Mouse (Mus musculus): ENCODE data around the gene E130308A19Rik. TPM values are rescaled to one million over a fixed set of nuclear protein-coding genes. Genes with fewer than 3 reads are reported as not detected.
"Not testable (repeated sequence)": the region's sequence is repeated elsewhere in the genome, so short reads cannot be mapped to it uniquely, and the experiment has no call there.

The E130308A19Rik gene
- polyA plus RNA-seq, 3 experiments from 2014 or later = 7.0 to 25.5 (median 10.0) TPM

DNA sequence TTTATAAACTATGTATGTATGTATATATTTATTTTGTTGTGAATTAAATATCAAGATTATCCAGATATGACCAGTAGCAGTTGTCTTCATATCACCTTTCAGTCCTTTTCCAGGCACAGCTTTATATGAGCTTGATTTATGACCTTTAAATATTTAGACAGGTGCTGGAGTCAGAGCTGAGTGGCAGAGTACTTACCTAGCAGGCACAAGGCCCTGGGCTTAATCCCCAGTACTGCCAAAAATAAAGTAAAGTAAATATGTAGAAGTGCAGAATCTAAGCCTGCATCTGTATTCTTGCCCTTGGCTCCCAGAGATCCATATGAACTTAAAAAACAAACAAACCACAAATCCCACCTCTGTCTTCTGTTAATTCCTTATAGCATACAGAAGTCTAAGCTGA, 163.0 kb downstream of the E130308A19Rik start:
- no peak for ATAC-seq

DNA sequence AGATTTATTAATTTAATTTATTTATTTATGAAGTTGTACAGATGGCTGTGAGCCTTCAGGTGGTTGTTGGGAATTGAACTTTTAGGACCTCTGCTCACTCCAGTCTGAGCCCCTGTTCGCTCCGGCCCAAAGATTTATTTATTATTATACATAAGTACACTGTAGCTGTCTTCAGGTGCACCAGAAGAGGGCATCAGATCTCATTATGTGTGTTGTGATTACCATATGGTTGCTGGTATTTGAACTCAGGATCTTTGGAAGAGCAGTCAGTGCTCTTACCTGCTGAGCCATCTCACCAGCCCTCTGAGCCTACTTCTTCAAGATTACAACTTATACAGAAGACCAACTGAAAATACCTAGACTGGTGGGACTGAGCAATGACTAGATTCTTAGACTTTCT, 167.6 kb downstream of the E130308A19Rik start:
- ATAC-seq = not testable (repeated sequence)

DNA sequence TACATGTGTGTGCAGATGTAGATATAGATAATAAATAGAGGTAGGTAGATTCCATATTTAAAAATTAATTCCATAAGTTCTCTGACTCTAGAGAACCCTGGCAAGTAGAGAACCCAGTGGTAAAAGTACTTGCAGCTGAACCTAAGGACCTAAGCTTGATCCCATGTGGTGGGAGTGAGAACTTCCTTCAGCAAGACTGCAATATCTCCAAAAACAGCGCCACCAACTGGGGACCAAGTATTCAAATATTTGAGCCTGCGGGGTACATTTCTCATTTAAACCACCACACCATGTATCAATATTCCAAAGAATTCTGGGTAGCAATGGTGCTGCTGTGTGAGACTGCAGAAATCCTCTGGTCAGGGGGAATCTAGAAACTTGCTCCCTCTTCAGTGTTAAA, 168.1 kb downstream of the E130308A19Rik start:
- ATAC-seq = no peak

DNA sequence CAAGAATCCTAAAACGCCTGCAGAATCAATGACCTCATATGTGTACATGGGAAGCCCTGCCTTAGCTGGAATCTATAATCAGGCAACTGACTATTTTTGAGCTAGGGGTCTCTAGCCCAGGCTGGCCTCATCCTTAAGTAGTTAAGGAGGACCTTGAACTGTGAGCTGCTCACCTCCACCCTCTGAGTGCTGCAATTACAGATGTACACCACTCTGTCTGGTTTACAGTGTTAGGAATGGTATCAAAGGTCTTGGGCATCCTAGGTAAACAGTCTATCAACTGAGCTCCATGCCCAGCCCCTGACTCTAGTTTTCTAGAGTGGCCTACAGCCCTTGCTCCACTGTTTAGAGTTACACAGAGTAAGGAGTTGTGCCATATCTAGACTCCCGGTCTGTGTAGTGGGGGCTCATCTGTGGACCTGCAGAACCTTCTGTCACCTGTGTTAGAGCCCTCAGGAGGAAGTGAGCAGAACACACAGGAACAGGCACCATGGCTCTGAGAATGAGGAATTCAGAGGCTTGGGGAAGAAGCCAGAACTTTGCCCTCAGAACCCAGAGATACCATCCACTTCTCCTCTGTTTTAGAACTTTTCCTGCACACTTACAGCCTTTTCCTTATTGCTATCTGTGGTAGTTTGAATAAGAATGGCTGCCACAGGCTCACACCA, 169.9 kb downstream of the E130308A19Rik start:
- ATAC-seq = no peak

DNA sequence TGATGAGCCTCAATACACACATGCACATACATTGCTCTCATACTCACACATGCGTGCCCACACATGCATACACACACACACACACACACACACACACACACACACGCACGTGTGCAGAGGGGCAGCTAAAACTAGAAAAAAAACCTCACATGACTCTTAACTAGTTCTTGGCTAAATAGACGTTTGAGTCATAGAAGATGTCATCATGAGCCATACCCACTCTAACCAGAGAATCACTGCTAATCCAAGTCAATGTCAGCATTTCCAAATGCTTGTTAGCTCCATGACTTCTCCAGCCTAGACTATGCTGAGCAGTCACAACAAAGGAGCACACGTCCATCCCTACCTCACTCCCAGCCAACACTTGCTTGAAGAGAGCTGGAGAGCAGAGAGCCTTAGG, 174.2 kb downstream of the E130308A19Rik start:
- no peak for ATAC-seq

DNA sequence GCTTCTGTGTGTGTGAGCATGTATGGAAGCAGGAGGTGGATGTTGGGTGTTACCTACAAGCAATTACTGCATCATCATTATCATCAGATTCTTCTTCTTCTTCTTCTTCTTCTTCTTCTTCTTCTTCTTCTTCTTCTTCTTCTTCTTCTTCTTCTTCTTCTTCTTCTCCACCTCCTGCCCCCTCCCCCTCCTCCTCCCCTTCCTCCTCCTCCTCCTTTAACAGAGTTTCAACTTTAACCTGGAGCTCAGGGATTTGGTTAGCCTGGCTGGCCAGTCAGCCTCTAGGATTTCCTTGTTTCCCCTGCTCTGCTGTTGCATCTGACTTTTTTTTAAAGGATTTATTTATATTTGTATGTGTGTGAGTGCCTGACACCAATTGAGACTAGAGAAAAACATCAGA, 175.5 kb downstream of the E130308A19Rik start, which contains the start of gene Inip:
Gene Inip, minus strand, starts transcription at position 101 of the 400 bp plus-strand sequence.
- ATAC-seq = no peak

DNA sequence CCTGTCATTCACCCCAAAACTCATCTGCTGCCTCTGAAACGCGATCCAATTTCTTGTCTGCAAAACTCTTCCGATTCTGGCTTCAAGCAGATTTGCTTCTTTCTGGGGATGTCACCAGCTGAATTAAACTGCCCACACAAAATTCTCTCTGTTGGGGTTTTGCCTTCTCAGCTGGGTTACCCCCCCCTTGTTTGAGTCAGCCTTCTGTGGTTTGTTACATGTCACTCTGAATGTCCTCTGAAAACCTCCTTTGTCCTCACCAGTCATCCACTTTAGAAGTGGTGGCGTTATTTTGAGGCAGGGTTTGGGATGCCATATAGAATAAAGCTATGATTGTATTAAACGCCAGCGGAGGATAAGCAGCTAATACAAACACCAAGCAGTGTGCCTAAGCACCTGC, 176.1 kb downstream of the E130308A19Rik start:
- ATAC-seq = no peak

DNA sequence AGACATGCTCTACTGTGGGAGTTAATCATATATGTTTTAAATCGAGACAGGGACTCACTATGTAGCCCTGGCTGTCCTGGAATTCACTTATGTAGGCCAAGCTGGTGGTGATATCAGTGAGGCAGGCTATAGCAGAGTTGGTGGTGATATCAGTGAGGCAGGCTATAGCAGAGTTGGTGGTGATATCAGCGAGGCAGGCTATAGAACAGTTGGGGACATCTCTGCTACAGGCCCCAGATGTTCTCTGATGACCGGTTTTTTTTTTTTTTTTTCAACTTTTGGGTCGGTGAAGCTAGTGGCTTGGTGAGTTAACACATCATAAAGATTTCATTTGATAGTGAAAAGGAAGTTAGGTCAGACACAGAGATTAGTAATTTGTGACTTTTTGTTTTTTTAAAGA, 176.8 kb downstream of the E130308A19Rik start:
- ATAC-seq = no peak

DNA sequence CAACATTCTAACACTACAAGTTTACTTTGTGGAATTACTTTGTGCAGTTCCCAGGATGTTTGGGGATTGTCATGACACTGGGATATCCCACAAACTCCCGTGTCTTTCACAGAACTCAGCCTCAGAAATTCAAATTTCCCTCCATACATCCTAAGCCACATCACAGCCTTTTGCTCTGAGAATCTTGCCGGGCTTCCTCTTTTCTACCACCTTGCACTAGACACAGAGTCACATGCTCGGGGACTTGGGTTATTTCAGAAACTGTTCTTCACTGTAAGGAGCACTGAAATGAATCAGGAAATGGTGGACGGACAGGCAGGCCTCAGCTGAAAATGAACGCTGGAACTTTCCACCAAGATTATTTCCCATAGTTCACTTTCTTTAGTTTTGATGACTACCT, 177.3 kb downstream of the E130308A19Rik start:
- peak; percentile 17 for ATAC-seq

DNA sequence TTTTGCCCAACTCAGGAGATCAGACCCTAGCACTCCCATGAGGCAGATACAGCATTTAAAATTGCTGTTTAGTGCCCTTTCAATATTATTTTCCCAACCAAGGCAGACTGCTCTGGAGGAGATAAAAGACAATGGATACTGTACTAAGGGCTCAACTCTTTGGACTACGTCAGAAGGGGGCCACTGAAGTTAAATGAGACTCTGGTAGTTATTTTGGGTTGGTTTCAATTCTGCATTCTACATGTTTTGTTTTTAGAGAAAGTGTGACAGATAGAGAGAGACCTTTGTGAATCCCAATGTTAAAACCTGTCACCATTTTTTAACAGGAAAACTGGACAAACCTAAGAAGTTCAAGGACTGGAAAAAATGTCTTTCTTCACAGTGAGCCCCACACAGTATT, 178.7 kb downstream of the E130308A19Rik start:
- no peak for ATAC-seq

DNA sequence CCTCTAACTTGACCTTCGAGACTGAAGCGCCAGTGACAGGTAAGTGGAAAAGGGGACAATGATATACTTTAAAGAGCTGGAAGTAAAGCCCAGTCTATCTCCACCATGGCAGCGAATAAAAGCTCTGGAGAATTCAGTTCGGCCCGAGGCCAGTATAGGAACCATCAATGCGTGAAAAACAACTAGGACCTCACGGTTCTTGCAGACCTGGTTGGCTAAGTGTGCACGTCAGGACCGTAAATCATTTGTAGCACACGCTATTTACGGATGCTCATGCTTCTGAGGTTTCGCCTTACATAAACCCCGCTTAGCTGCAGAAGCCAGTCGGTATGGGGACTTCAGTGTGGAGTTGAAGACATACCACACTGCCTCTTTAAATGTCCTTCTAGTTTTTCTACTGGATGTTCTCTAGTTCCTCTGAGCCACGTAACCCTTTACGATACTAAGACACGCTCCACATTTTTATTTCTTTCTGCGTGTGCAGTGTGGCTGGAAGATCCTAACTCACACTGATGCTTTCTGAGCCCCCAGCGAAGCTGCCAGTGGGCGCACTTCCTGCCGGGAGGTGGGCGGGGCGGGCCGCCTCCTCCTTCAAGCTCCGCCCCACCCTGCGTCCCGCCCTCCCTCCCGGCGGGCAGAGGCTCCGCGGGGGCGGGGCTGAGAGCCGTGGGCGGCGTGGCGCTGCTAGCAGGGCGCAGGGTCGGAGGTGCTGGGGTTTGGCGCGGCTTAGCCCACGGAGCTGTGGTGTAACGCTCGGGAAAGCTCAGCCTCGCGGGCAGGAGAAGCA, 179.4 kb downstream of the E130308A19Rik start, which contains the start of gene Snx30:
Gene Snx30, plus strand, starts transcription at position 660 of the 787 bp plus-strand sequence.
- peak; percentile 67 for ATAC-seq

DNA sequence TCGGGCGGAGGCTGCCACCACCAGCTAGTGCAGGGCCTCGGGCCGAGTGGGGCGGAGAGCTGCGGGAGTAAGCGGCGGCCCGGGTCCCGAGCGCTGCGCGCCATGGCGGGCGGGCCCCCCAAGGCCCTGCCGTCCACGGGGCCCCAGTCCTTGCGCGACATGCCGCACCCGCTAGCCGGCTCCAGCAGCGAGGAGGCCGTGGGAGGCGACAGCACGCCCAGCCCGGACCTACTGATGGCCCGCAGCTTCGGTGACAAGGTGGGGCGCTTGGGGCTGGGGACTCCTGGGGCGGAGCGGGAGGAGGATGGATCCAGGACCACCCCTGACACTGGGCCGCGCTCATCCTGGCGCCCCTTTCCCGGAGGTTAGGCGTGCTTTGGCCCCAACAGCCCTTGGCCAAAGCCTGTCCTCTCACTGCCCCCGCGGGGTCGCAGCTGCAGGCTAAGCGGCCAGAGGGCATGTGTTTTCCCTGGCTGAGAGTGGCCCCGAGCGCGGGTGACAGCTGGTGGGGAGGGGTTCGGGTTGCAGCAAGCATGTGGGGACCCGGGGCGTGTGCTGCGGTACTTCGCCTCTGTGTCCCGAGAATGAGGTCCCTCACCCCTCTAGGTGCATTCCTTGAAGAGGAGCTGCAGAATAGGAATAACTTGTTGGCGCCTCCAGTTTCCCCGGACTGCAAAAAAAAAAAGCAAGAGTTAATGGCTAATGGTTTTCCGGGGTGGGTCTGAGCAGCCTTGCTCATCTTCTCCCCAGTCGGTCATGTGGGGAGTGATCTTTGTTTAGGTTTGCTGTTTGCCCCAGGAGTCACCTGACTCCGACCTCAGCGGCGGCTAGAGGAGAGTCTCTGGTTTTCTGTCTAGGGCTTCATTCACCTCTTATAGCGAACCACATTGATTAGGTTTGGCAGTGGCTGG, 180.2 kb downstream of the E130308A19Rik start:
- ATAC-seq = peak; percentile 36

DNA sequence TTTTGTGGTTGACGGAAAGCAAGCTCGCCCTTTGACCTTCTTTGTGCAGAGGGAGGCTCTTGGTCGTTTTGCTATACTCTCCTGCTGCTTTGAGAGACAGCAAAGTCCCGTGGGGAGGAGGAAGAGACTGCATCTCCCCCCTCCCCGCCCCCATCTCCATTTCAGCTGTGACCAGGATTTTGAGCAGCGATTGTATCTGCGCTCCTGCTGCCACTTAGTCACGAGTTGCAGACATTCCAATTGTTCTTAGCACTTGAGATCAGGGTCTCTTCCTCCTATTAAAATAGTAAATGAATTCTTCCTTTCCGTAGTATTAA, 180.8 kb downstream of the E130308A19Rik start:
- no peak for ATAC-seq

DNA sequence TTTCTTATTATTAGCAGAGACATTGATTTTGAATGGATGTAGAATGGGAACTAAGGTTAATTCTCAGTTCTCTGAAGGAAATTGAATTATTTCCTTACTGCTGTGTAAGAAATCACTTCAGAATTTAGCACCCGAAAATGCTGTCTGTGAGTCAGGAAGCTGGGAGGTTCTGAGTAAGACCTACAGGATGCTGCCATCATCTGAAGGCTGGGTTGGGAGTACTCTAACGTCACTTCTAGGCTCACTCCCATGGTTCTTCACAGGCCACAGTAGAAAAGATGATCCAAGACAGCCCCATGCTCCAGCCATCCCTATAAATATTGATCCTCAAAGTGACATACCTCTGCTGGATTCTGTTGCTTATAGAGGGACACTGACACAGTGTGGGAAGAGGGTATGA, 181.5 kb downstream of the E130308A19Rik start:
- ATAC-seq = no peak

DNA sequence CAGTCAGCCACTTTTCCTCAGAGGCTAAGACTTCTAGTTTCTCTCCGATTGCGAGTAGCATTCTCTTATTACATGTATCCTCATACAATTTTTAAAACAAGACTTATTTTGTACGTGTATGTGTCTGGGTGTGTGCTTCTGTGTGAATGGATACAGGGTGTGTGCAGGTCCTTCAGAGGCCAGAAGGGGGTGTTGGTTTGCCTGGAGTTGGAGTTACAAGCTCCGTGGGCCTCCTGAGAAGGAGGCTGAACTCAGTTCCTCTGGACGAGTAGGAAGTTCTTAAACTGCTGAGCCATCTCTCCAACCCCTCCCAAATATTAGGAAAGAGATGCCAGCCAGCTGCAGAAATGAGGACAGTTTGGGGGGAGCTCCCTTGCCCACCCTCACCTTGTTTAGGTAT, 182.4 kb downstream of the E130308A19Rik start:
- no peak for ATAC-seq

Other genes starting within 250 kb of the E130308A19Rik start
- 1 to 10 TPM in 1 of 3 experiments, under 1 TPM in 1, not detected in 1; 0.82 to 1.3 TPM for gene Susd1, start 187.6 kb upstream of the E130308A19Rik start, polyA plus RNA-seq (2017; shearing (Covaris generic))
- 100 to 1,000 TPM in 2 of 3 experiments, 10 to 100 TPM in 1; 96.1 to 119 (median 110) TPM for gene Ptbp3, start 76.8 kb upstream of the E130308A19Rik start, polyA plus RNA-seq (2017; shearing (Covaris generic))
- gene Hsdl2, start 44.6 kb upstream of the E130308A19Rik start, polyA plus RNA-seq (2017; shearing (Covaris generic)) = 10 to 100 TPM; 34.5 to 47.5 (median 41.4) TPM
- gene Inip, start 175.4 kb downstream of the E130308A19Rik start, polyA plus RNA-seq (2017; shearing (Covaris generic)) = 10 to 100 TPM; 48.4 to 49.9 (median 49.5) TPM
- 1 to 10 TPM; 2.6 to 3.6 (median 2.8) TPM for gene Snx30, start 179.6 kb downstream of the E130308A19Rik start, polyA plus RNA-seq (2017; shearing (Covaris generic))